Mouse (Mus musculus) yolk sac, embryonic 10.5 days (tissue): ENCODE results near the gene Ctsw.

ENCODE experiments used
- DNase-seq: peaks from one replicate; pipeline ENCODE4 v3.0.0-alpha.2; 2017; ENCODE audit warnings: low spot score

Gene Ctsw

GRCm38 (mm10) chr19:5431911-5432464 lies 36.3 kb downstream of the Ctsw start:
- no peak for DNase-seq

- DNase-seq = no peak
Observed at GRCm38 (mm10) chr19:5430408-5430807, 37.9 kb downstream of the Ctsw start.

- DNase-seq = no peak
Observed at GRCm38 (mm10) chr19:5429806-5430205, 38.5 kb downstream of the Ctsw start.

- no peak for DNase-seq
Observed at GRCm38 (mm10) chr19:5429219-5429618, 39.1 kb downstream of the Ctsw start.

GRCm38 (mm10) chr19:5428083-5428482 lies 40.2 kb downstream of the Ctsw start:
- DNase-seq = no peak

- no peak for DNase-seq
Observed at GRCm38 (mm10) chr19:5426640-5427290, 41.5 kb downstream of the Ctsw start.

GRCm38 (mm10) chr19:5425906-5426565 lies 42.3 kb downstream of the Ctsw start:
- DNase-seq = no peak

- peak; percentile 97 for DNase-seq
Observed at GRCm38 (mm10) chr19:5424782-5425741, 43.2 kb downstream of the Ctsw start, which contains the start of the genes Drap1 and AI837181. Gene Drap1, minus strand, starts transcription at chr19:5424979. Gene AI837181, plus strand, starts transcription at chr19:5425144.

- peak; percentile 88 for DNase-seq
Observed at GRCm38 (mm10) chr19:5424092-5424781, 44.1 kb downstream of the Ctsw start.

- no peak for DNase-seq
Observed at GRCm38 (mm10) chr19:5423561-5423960, 44.7 kb downstream of the Ctsw start.

- no peak for DNase-seq
Observed at GRCm38 (mm10) chr19:5422895-5423443, 45.3 kb downstream of the Ctsw start.

- no peak for DNase-seq
Observed at GRCm38 (mm10) chr19:5422267-5422666, 46.0 kb downstream of the Ctsw start.

GRCm38 (mm10) chr19:5421784-5422183 lies 46.5 kb downstream of the Ctsw start:
- no peak for DNase-seq

- DNase-seq = no peak
Observed at GRCm38 (mm10) chr19:5420579-5420978, 47.7 kb downstream of the Ctsw start.

GRCm38 (mm10) chr19:5419630-5420029 lies 48.7 kb downstream of the Ctsw start:
- no peak for DNase-seq

GRCm38 (mm10) chr19:5418750-5419466 lies 49.4 kb downstream of the Ctsw start:
- no peak for DNase-seq
